Mouse (Mus musculus): ENCODE results near the gene Rnf145.

The Rnf145 gene

DNA sequence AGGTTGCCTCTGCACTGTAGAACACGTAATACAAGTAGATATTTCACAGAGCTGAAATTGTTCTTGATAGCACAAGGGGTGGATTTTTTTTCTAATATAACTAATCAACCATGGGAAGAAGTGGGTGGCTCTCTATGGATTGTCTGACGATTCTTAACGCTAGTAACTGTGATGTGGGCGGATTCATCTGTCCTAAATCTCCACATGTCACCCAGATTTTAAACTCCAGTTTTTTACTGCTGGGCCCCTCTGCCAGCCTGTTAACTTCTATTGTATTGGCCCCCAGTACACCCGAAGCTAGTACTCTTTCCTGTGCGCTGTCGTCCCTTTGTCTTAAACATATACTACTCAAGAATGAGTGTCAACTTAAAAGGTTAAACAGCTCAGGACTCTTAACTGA is 8.4 kb upstream of the Rnf145 start:
- DNase-seq (ENCODE audit: low read depth): no peak

DNA sequence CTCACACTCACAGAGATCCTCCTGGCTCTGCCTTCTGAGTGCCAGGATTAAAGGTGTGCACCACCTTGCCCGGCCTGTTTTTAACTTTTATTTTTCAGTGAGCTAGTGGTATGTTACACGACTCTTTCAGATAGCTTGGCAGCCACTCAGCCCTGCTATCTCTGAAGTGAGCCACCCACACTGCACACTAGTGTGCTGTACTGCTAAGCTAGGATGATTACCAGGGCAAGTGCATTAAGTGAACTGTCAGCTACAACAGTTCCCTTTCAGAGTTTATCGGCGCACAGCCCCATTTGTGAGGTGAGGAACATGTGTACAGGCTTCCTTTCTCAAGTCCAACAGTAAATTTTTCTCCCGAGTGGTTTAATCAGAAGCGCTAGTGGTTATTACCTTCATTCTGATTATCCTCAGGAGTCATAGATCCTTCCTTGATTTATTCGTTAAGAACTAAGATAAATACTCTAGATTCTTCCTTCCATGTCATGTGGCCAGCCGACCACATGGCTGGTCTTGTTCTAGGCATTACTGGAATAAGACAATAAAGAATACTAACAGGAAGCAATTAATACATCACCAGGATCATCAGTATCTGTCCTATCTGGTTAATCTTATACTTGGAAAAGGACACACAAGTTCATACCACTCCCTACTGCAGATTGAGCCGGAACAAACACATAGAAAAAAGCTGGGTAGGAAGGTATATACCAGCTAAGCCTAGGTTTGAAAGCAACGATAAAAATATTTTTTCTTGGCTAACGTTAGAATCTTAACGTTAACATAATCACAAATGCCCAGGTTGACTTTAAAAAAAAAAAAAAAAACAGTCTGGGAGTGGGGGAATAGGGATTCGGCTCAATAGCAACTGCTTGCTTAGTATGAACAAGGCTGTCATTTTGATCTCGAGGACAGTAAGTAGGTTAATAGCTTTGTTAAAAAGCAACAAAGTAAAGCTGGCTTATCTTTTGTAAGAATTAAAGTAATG is 6.4 kb upstream of the Rnf145 start:
- no peak for DNase-seq (ENCODE audit: low read depth)

DNA sequence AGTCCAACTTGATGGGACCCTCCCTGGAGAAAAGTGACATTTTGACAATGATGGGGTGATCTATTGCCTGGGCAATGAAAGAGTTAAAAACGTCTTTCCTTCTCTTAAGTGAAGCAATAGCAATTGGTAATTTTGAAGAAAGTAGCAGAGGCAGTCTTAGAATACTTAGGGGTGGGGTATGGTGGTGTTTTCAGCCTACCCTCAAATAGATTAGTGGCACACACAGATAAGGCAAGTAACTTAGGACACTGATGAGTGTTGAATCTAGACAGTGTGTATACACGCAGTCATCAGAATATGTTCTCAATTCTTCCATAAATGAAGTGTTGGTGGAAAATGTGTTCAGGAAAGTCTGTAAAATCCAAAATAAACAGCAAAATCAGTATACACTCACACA is 5.7 kb upstream of the Rnf145 start:
- no peak for DNase-seq (ENCODE audit: low read depth)

DNA sequence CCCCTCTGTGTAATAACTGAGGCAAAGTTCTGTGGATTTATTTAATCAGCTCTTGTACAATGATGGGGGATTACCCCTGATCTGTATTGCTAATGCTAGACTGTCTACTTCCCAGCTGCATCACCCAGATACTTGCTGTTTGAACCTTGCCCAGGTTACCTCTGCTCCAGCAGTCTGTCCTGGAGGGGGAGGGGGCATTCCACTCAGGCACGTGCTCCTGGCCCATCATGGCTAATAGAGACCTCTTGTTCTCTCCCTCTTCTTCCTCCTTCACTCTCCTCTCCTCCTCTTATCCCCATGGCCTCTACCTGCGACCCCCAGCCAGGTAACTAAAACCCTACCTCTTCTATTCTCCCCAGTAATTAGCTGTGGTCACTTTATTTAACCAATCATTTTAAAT is 4.1 kb upstream of the Rnf145 start:
- DNase-seq (ENCODE audit: low read depth): no peak

DNA sequence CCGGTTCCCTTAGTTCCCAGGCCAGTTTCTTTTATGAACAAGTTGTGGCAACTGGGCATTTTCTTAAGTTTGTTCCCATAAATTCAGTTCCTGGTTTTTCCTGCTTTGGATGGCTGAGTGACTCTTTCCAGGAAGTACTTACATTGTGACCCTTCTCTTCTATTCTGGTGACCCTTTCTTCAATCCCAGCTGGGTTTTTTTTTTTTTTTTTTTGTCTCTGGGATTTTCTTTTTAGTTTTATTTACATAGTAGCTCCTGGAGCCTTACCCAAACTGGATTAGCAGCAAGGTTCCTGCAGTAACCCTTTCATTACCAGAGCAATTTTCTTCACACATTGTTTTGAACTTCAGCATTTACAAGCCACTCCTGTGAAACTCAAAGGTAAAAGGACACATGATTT is 2.4 kb upstream of the Rnf145 start:
- no peak for DNase-seq (ENCODE audit: low read depth)

DNA sequence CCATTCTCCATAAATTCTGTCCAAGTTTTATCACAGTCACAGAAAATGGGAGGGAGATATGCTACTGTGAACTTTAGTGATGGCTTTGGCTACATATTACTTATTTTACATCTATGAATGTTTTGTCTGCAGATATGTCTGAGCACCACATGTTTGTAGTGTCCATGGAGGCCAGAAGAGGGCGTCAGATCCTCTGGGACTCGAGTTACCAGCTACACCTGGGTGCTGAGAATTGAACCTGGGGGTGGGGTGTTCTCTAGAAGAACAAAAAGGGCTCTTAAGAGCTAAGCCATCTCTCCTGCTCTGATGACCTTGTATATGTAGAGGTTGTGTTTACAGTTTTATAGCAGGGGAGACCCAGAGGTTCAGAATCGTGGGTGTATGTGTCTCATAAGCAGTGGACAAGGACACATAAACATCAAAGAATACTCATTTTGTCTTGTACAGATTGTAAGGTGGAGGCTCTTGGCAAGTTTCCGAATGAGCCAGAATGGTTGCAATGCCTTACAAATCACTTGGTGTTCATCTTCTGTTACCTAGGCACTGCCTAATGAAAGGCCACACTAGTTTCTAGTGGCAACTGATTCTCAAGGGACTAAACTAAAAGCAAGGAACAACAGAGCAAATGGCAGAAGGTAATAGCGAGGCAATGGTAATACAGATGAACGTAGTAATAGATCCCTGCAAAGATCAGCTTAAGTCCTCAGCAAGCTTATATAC is 1.0 kb upstream of the Rnf145 start:
- peak; percentile 13 for DNase-seq (ENCODE audit: low read depth)

DNA sequence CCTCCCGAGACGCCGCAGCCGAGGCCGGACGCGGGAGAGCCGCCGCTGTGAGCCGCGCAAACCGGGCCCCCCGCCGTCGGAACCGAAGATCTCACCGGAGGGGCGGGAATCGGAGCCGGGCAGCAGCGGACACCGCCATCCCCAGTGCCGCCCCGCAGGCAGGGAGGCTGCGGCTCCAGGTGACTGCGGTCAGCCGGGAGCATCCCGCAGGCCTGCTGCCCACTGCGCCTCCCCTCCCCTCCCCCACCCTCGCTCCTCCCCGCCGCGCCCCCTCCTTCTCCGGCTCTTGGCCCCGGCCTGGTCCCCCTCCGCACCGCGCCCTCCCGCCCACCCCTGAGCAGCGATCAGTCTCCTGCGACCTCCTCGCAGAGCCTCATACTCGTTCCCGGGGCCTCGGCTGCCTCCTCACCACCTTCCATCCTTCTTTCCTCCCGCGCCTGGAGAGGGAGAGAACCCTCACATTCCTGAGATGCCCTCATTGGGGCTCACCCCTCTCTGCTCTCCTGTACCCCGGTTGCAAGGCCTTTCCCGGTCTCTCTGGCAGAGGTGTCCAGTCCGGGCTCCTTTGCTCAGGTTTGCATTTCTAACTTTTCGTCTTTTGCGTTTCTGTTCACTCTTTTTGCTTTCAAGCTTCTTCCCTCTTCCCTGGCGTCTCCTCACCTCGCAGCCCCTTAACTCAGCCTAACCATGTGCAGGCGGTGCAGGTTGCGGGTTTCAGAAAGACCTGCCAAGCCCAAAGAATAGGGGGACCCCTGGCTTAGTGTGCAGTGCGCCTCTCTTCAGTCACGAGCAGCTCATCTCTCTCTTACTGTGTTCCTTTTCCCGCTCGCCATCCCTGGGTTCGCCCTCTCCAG is 559 bp downstream of the Rnf145 start:
- DNase-seq (ENCODE audit: low read depth): no peak

DNA sequence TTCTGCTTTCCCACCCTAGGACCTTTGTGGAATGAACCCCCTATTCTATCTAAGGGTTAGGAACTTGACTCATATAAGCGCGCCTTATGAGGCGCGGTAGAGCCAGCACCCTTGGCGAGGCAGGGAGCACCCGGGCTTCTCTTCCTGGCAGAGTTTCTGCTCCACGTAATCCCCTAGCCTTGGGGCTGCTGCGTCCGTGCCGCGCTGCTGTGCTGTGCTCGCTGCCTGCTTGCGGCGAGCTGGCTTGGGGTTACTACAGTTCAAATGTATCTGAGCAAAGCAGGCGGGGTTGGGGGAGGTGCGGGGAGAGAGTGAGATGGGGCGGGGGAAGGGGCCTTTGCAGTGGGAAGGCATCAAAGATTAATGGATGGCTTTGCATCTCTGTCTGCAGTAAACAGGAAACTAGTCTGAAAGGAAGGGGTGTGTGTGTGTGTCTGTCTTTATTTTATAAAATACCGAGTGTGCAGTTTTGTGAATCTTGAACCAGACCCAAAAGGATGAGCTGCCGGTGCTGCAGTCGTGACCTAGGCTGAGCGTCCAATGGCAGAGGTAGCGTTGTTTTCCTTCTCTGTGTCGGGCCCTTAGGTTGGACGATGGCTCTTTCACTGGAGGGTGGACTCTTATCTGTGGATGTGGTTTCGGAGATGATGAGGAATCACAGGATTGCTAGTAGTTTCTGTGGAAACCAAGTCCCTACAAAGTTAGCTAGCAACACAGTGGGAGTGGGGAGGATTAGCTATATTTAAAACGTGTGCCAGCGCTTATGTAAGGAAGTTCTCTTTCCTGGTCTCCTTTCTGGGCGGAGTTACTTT is 1.4 kb downstream of the Rnf145 start:
- DNase-seq (ENCODE audit: low read depth): peak; percentile 76

DNA sequence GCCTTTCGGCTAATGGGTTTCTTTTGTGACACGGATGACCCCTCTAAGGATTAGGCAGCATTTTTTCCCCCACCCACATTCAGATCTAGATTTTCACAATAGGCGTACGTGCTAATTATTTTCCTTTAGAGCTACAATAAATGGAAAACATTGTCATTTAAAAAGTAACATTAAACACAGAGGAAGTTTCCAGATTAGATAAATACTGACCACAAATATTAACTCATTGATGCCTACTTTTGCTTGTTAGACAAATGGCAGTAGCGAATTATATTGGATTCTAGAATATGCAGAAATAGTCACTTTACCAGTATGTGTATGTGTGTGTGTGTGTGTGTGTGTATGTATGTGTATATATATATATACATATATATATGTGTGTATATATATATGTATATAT is 3.8 kb downstream of the Rnf145 start:
- no peak for DNase-seq (ENCODE audit: low read depth)

DNA sequence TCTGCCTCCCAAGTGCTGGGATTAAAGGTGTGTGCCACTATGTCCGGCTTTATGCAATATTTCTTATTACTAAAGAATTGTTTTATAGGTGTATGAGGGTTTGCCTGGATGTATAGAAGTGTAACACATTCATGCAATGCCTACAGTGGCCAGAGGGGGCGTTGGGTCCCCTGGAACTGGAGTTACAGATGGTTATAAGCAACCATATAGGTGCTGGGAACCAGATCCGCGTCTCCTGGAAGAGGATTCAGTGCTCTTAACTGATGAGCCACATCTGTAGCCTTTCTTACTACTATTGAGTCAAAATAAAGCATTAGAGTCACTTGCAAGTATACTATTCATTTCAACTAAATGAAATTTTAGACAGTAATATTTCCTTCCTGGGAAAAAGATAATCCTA is 7.0 kb downstream of the Rnf145 start:
- DNase-seq (ENCODE audit: low read depth): no peak

DNA sequence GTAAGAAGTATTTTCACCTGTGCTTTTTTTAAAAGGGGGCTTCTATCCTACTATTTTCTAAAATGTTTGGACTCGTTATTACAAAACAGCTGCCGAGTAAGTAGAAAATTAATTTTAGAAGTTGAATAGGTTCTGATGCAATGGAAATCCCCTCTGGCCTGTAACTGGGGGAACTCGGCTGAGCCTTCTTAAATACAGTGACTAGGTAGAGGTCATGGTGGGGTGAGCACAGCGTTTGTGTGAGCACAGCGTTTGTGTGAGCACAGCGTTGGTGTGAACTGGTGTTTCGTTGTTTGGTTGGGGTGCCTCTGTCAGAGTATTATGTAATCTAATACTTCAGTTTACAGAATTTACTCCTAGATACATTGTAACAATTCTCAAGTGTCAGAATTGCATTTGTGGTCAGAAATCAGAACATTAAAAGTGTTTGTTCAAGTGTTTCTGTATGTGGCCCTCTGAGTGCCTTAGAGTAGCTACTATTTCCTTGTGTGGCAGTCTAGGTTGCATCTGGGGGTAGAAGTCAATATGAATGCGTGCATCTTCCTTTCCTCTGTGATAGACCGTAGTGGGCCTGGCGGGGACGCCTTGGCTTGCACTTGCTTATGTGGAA is 8.0 kb downstream of the Rnf145 start:
- no peak for DNase-seq (ENCODE audit: low read depth)

DNA sequence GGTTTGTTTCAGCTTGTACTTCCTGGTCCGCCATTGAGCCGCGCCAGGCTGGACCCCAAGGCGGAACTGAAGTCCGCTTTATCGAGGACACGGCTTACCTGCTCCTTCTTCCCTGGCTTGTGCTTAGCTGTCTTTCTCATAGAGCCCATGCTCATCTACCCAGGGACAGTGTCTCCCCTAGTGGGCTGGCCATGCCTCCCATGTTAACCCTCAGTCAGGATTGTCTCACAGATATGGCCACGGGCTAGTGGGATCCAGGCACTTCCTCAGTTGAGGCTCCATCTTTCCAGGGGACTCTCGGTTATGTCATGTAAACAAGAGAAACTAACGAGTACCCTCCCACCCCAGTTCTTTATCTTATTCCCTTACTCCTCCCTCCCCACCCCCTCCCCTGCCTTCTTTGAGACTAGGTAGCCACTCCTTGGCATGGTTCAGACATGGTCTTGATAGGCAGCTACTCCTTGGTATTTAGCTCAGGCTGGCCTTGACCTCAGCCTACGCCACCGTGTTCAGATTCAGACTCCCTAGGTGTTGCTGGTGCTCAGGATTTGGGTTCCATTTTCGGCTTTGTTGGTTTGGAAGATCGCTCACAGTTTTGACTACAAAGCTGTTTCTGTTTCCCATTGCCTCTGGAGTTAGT is 9.9 kb downstream of the Rnf145 start:
- DNase-seq (ENCODE audit: low read depth): no peak

DNA sequence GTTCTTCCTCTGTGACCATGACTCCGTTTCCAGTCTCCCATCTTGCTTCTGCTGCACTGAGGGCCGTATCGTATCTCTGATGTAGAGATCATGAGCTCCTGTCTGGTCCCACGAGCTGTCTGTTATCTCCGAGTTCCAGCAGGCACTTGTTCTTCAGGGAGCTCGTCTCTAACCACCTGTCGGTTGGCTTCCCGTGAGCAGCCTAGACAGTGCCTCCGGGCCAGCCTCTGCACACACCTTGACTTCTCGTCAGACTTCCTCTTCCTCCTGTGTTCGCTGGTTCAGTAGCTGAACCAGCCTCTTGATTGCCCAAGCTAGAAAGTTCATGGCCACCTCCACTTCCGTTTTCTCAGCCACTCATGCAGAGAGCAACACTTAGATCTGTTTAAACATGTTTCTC is 10.4 kb downstream of the Rnf145 start:
- peak; percentile 27 for DNase-seq (ENCODE audit: low read depth)

DNA sequence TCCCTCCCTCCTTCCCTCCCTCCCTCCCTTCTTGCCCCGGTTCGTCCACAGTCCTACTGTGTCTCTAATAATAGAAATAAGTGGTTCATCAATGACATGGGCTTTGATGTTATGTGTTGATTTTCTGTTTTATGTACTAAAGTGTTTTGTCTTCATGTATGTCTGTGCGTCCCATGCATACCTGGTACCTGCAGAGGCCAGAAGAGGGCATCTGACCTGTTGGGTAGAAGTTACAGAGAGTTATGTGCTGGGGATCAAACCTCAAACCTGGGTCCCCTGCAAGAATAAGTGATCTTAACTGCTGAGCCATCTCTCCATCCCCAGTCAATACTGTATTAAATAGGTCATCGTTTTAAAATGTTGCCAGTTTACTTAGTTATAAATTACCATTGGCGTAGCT is 11.0 kb downstream of the Rnf145 start:
- no peak for DNase-seq (ENCODE audit: low read depth)

DNA sequence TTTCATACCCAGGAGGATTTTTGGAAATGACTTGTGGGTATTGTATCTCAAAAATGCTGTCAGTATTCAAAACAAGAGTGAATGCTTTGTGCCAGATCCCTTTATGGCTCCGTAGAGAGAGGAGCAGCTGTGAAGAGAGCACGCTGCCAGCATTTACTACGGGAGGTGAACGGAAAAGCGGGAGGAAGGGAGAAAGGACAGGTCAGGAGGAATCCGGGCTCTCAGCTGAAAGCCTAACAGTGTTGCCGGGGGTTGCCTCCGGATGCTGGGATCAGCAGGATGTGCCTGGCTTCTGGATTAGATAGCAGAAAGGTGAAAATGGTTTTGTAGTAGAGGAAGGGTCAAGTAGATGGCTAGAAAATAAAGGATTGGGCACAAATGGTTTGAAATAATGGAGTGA is 11.6 kb downstream of the Rnf145 start:
- no peak for DNase-seq (ENCODE audit: low read depth)

DNA sequence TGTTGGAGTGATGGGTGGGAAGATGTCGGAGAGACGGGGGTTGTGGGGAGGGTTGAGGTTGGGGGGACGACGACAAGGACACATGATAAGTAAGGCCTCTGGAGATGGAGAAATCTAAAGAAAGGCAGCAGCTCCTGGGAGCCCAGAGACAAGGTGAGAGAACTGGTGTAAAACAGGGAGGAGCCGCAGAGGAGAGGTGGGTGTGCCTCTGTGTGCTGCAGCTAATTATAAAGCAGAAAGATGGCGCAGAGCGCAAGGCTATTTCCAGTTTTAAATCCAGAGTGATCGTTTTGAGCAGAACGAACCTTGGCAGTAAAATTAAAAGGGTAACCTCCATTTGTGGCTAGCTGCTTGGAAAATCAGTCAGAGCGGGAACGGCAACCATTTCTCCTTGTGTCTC is 12.1 kb downstream of the Rnf145 start:
- no peak for DNase-seq (ENCODE audit: low read depth)

DNA sequence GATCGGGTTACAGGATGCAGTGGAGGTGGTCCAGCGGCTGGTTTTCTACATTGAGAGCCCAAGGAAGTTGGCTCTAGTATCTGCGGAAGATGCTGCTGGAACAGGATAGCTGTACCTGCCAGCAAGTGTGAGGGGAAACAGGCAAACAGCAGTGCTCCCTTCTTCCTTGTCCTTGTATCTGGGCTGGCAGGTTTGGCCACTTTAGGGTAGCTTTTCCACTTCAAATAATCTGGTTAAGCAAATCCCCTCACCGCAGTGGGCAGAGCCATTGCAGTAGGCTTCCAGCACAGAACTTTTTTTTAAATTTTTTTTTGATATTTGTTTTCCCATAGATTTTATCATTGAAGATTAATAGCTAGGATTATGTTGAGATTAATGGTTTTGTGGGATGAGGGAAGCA is 12.9 kb downstream of the Rnf145 start:
- DNase-seq (ENCODE audit: low read depth): no peak

DNA sequence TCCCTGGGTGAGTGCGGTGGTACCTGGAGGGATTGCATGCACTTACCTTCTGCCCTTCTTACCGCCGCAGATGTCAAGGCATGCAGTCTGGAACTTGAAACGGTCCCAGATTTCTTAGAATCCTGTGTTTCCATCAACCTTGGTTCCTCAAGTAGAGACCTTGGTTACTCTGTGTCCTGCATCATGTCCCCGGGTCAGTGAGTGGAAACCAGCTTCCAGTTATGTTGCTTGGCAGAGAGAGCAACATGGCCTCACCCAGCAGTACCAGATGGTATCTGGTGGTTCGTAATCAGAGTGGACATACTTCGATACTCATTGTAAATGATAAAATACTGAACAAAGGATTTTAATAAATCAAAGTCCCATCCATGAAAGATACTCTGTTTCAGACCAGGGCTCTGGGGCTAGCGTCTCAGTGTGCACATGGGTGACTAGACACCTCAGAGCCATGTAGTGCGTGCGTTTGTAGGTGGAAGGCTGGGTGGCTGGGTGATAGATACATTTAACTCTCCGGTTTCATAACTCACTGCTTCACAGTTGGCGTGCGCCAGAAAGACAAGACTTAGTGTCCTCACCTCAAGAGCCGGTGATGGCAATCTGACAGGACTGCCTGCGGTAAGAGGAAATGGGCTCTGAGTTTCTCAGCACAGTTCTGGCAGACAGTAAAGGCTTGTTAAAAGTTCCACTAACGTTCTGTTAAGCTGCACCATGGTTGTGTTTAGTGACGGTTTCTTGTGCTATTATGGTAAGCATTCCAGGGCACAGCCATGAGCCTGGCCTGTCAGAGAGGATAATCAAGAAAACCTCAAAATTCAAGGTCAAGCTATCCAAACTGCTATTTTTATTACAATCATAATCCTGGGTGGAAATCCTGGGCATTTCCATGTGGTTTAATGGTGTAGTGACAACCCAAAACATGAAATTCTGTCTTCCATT is 14.3 kb downstream of the Rnf145 start:
- DNase-seq (ENCODE audit: low read depth): no peak

DNA sequence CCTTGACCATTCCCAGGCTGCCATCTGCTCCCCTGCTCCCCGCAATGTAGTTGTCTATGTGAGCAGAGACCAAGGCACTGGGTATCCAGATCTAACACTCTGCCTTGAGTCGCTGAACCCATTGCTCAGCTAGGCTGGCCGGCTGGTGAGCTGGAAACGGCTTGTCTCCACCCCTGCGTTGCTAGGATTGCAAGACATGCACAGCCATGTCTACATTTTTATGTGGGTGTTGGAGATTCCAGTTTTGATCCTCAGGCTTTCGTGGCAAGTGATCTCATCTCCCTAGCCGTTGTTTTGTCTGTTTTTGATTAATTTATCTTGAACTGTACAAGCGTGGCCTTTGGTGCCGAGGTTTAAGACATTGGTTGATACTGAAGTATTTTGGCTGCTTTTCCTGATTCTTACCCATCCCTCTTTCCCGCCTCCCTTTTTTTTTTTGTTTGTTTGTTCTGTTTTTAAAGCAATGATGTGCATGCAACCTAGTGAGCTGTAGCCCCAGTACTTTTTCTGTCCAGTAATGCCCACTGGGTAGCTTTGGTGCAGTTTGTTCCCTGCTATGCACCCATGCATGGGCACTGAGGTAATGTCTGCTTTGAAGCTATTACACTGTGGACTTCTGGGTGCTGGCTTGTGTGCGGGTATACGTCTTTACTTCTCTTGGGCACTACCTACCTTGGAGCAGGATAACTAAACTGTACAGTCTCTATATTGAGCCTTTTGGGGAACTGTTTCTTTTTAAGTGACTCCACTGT is 16.4 kb downstream of the Rnf145 start:
- DNase-seq (ENCODE audit: low read depth): no peak
